ENCODE assay signal across 7 mouse cellular contexts in genomic region chr4:24720834-24721233, GRCm38 (mm10).
DNase-seq lines count a peak whose midpoint lies in the region; ATAC-seq lines count a peak whose summit lies in the region.

No protein-coding gene starts in this region.

- no peak overlapping the region for H3K4me3 ChIP-seq in stomach, embryonic 14.5 days (ENCODE audit: low read depth, low read length)

- DNase-seq in A20 (ENCODE audit: low read depth, low spot score) = peak; percentile 42
- peak; percentile 39 for DNase-seq in MN1 (ENCODE audit: low spot score)
- peak; percentile 80 for DNase-seq in cerebellum, postnatal 14 days
- DNase-seq in heart, postnatal 4 days = peak; percentile 71
- peak; percentile 41 to 60 for DNase-seq in kidney, postnatal 4 days
- DNase-seq in lung, postnatal 10 days = peak; percentile 72

- H3K4me2 ChIP-seq in stomach, embryonic 14.5 days (replicated peaks; ENCODE audit: low read depth, low read length) = no peak overlapping the region

- H3K27ac ChIP-seq in stomach, embryonic 14.5 days (ENCODE audit: low read length) = no peak overlapping the region

- WGBS in stomach, embryonic 14.5 days = 34% methylated on average over 3 of the region's 3 CpGs

- H3K36me3 ChIP-seq in stomach, embryonic 14.5 days (ENCODE audit: control insufficient read depth, insufficient read depth, low read length) = no peaks in the 10 kb centered on the region

- H3K9me3 ChIP-seq in stomach, embryonic 14.5 days (ENCODE audit: control insufficient read depth, low read depth, low read length) = no peaks in the 10 kb centered on the region

- H3K27me3 ChIP-seq in stomach, embryonic 14.5 days (ENCODE audit: control insufficient read depth, insufficient read depth, low read length) = no peaks in the 10 kb centered on the region

- peak; percentile 71; the same call in 1 of the 2 replicates for ATAC-seq in stomach, embryonic 14.5 days (ENCODE audit: insufficient number of reproducible peaks, insufficient read depth, low FRiP score, low read depth)

- no peak overlapping the region for H3K9ac ChIP-seq in stomach, embryonic 14.5 days (replicated peaks; ENCODE audit: low read depth, low read length)

- H3K4me1 ChIP-seq in stomach, embryonic 14.5 days (ENCODE audit: control insufficient read depth, insufficient read depth, low read length) = no peaks in the 10 kb centered on the region
